Mouse (Mus musculus): ENCODE measurements around the gene Nsg1. TPM values are rescaled to one million over a fixed set of nuclear protein-coding genes. Genes with fewer than 3 reads are reported as not detected.

Nsg1 gene
- polyA plus RNA-seq (2012; rRNA removed): 1,023 and 1,122 TPM in 2 replicates

DNA sequence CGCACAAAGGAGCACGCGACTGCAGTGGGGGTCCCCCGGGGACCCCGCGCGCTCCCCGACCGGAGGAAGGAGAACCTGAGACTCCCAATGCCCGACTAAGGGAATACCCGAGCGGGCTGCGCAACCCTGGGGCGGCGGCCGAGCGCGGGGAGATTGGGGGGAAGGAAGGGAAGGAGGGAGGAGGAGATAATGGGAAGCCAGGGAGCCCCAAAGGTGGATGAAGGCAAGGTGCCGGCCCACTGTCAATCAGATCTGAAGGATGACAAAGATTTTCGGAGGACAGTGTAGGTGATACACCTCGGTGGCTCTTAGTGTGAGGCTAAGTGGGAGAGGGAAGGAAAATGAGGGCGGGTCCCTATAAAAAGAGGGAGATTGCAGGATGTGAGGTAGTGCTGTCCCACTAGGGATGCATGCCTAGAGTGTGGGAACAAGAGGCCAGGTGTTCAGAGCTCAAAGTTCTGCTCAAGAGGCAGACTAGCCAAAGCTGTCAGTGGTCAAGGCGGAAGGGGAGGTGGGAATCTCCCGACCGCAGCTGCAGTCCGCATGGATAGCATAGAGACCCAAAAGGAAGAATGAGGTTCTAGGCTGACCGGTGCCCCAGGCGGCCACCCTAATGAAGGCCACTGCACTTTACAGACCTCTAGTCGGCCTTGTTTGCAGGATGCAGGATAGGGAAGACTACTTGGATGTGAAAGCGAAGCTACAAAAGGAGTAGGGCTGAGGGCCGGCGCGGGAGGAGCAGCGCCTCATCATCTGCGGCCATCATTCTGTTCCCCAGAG is at the start of gene Nsg1:
Gene Nsg1, minus strand, starts transcription at position 274 of the 780 bp plus-strand sequence.
- TF ChIP-seq CTCF (IDR thresholded peaks at IDR 0.05; ENCODE audit: borderline replicate concordance, insufficient read depth, low read depth, low read length) (no peak), POLR2A (IDR thresholded peaks at IDR 0.05; ENCODE audit: borderline replicate concordance, insufficient read depth, low read length) (no peak)
- DNase-seq: peak in 1 of 2 experiments; percentile 46
- Histone ChIP-seq H3K4me3 (replicated peaks; ENCODE audit: insufficient read depth, low read depth, low read length) (peak within 1 kb of the TSS; percentile 82), H3K27me3 (ENCODE audit: control insufficient read depth, insufficient read depth, low read length) (no peaks in the 10 kb centered on the region), H3K27ac (ENCODE audit: insufficient read depth, low read length) (peak within 1 kb of the TSS; percentile 84), H3K4me1 (ENCODE audit: control insufficient read depth, insufficient read depth, low read length) (peaks cover 15% of the 10 kb centered on the region)
- WGBS: 14% methylated on average over 35 of the region's 35 CpGs

DNA sequence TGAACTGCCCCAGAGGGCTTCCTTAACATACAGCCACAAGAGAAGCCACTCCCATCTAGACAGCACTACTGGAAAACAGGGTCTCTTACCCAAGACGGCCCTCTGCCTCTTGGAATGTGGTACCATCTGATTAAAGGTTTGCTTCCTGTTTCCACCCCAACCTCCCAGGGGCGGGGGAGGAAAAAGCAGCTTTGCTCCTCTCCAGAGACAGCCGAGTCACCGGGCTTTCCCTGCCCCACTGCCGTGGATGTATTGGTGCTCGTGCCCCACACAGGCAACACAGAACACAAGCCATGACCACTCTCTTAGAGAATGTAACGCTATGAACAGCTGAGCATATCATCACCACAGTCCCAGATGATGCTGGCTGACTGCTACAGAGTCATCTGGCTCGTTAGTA is 49.3 kb upstream of the Nsg1 start:
- H3K27me3 ChIP-seq (ENCODE audit: control insufficient read depth, insufficient read depth, low read length): no peaks in the 10 kb centered on the region
- H3K4me3 ChIP-seq (replicated peaks; ENCODE audit: insufficient read depth, low read depth, low read length): no peak overlapping the region
- no peaks in the 10 kb centered on the region for H3K4me1 ChIP-seq (ENCODE audit: control insufficient read depth, insufficient read depth, low read length)
- no peak overlapping the region for H3K27ac ChIP-seq (ENCODE audit: insufficient read depth, low read length)
- no peak for TF ChIP-seq CTCF (IDR thresholded peaks at IDR 0.05; ENCODE audit: borderline replicate concordance, insufficient read depth, low read depth, low read length)
- no peak for TF ChIP-seq POLR2A (IDR thresholded peaks at IDR 0.05; ENCODE audit: borderline replicate concordance, insufficient read depth, low read length)
- WGBS: 81% methylated on average over 8 of the region's 8 CpGs
- DNase-seq: no peak

DNA sequence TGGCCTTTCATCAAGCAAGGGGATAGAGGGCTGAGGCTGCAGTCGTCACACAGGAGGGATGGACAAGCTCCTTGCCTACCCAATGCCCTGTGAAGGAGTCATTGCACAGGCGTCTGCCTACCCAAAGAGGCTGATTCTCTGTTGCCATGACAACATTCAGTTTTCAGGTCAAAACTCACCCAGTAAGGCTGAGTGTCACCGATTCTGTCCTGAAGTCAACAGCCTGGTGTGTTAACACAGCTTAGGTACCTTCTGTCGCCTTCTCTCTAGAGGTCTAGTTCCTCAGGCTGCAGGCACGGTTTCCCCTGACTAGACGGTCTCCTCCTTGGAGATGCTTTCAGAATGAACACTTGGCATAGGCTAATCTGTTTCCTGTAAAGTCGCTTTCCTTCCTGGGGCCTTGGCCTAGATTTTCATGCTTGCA is 45.6 kb upstream of the Nsg1 start:
- no peaks in the 10 kb centered on the region for H3K4me1 ChIP-seq (ENCODE audit: control insufficient read depth, insufficient read depth, low read length)
- H3K27ac ChIP-seq (ENCODE audit: insufficient read depth, low read length): no peak overlapping the region
- no peak overlapping the region for H3K4me3 ChIP-seq (replicated peaks; ENCODE audit: insufficient read depth, low read depth, low read length)
- DNase-seq: peak in 1 of 2 experiments; percentile 54
- H3K27me3 ChIP-seq (ENCODE audit: control insufficient read depth, insufficient read depth, low read length): no peaks in the 10 kb centered on the region
- no peak for TF ChIP-seq CTCF (IDR thresholded peaks at IDR 0.05; ENCODE audit: borderline replicate concordance, insufficient read depth, low read depth, low read length)
- no peak for TF ChIP-seq POLR2A (IDR thresholded peaks at IDR 0.05; ENCODE audit: borderline replicate concordance, insufficient read depth, low read length)
- 44% methylated on average over 7 of the region's 7 CpGs for WGBS

DNA sequence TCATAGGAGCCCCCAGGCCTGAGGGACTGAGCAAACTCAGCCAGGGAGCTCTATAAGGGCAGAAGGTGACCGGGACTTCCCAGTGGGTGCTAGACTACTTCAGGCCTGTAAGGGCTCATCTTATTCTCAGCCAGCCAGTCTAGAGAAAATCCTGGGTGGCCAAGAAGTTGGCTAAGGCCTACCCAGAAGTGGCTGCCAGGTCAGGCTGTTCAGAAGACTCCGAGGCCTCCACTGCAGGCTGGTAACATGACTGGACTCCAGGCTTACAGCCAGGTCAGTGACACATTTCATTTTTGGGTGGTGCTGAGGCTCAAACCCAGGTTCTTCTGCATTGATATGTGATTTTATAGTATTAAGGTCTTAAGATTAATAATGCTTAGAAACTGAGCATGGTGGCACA is 40.0 kb upstream of the Nsg1 start:
- Histone ChIP-seq H3K4me3 (replicated peaks; ENCODE audit: insufficient read depth, low read depth, low read length) (no peak overlapping the region), H3K27me3 (ENCODE audit: control insufficient read depth, insufficient read depth, low read length) (no peaks in the 10 kb centered on the region), H3K4me1 (ENCODE audit: control insufficient read depth, insufficient read depth, low read length) (no peaks in the 10 kb centered on the region), H3K27ac (ENCODE audit: insufficient read depth, low read length) (no peak overlapping the region)
- 50% methylated on average over 2 of the region's 2 CpGs for WGBS
- no peak for TF ChIP-seq CTCF (IDR thresholded peaks at IDR 0.05; ENCODE audit: borderline replicate concordance, insufficient read depth, low read depth, low read length)
- TF ChIP-seq POLR2A (IDR thresholded peaks at IDR 0.05; ENCODE audit: borderline replicate concordance, insufficient read depth, low read length): no peak
- no peak for DNase-seq

DNA sequence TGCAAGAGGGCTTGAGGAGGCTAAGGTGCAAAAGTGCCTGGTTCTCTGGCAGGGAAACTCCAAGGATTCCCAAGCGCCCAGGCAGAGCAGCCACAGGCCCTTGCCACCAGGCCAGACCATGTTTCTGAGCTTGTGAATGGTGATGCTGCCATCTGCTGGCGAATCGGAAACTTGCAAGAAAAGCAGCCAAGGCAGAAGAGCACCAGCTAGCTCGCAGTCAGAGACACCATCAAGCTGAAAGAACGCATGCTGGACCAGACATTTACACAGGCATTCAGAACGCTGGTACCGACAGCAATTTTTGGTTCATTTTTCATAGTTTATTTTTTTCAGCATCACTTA is 37.7 kb upstream of the Nsg1 start:
- DNase-seq: peak; percentile 82 to 91
- H3K27ac ChIP-seq (ENCODE audit: insufficient read depth, low read length): no peak overlapping the region
- no peaks in the 10 kb centered on the region for H3K27me3 ChIP-seq (ENCODE audit: control insufficient read depth, insufficient read depth, low read length)
- TF ChIP-seq CTCF (IDR thresholded peaks at IDR 0.05; ENCODE audit: borderline replicate concordance, insufficient read depth, low read depth, low read length) (peak; percentile 98), POLR2A (IDR thresholded peaks at IDR 0.05; ENCODE audit: borderline replicate concordance, insufficient read depth, low read length) (no peak)
- no peak overlapping the region for H3K4me3 ChIP-seq (replicated peaks; ENCODE audit: insufficient read depth, low read depth, low read length)
- 8% methylated on average over 7 of the region's 7 CpGs for WGBS
- H3K4me1 ChIP-seq (ENCODE audit: control insufficient read depth, insufficient read depth, low read length): no peaks in the 10 kb centered on the region

DNA sequence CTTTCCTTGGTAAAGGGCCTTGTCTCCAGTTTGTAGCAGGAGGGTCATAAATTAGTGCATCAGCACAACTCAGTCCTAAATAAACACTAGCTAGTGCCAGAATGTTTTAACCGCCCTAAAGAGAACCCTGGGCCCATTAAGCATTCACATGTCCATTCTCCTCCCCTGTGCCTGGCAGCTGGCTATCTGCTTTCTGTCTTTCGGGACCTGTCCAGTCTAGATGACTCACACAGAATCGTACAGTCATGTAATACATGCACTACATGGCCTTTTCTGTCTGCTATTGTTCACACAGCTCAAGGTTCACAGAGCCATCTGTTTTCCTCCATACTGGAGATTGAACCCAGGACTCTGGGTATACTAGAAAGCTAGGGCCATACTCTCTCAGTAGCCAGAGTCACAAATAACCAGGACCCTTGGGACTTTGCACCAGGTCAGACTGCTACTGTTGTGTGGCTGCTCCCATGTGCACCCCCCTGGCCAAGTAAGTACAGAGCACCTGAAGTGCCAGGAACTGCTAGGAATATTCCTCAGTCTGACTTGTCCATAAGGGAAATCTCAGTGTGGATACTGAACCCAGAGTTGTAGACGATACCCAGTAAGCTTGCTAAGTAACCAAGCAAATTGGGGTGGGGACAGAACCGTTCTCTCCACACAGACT is 37.2 kb upstream of the Nsg1 start:
- 75% methylated on average over 5 of the region's 5 CpGs for WGBS
- Histone ChIP-seq H3K4me3 (replicated peaks; ENCODE audit: insufficient read depth, low read depth, low read length) (no peak overlapping the region), H3K27me3 (ENCODE audit: control insufficient read depth, insufficient read depth, low read length) (no peaks in the 10 kb centered on the region), H3K27ac (ENCODE audit: insufficient read depth, low read length) (no peak overlapping the region), H3K4me1 (ENCODE audit: control insufficient read depth, insufficient read depth, low read length) (no peaks in the 10 kb centered on the region)
- DNase-seq: no peak
- no peak for TF ChIP-seq POLR2A (IDR thresholded peaks at IDR 0.05; ENCODE audit: borderline replicate concordance, insufficient read depth, low read length)
- no peak for TF ChIP-seq CTCF (IDR thresholded peaks at IDR 0.05; ENCODE audit: borderline replicate concordance, insufficient read depth, low read depth, low read length)

DNA sequence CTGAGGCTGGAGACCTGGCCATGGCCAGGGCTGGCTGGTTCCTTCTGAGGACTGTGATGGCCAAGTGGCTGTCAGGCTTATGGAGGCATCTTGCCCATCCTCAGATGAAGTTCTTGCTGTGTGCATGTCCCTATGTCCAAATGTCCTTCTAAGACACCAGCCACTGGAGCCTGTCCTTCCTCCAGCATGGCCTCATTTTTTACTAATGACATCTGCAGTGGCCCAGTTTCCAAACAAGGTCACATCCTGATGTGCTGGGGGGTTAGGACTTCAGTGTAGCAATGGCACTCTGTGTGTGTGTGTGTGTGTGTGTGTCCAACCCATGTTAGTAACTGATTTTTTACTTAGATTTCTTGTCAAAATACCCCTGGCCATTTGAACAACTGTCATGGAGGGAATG is 36.2 kb upstream of the Nsg1 start:
- no peaks in the 10 kb centered on the region for H3K27me3 ChIP-seq (ENCODE audit: control insufficient read depth, insufficient read depth, low read length)
- no peaks in the 10 kb centered on the region for H3K4me1 ChIP-seq (ENCODE audit: control insufficient read depth, insufficient read depth, low read length)
- no peak overlapping the region for H3K27ac ChIP-seq (ENCODE audit: insufficient read depth, low read length)
- no peak overlapping the region for H3K4me3 ChIP-seq (replicated peaks; ENCODE audit: insufficient read depth, low read depth, low read length)
- DNase-seq: no peak
- TF ChIP-seq CTCF (IDR thresholded peaks at IDR 0.05; ENCODE audit: borderline replicate concordance, insufficient read depth, low read depth, low read length): no peak
- TF ChIP-seq POLR2A (IDR thresholded peaks at IDR 0.05; ENCODE audit: borderline replicate concordance, insufficient read depth, low read length): no peak

DNA sequence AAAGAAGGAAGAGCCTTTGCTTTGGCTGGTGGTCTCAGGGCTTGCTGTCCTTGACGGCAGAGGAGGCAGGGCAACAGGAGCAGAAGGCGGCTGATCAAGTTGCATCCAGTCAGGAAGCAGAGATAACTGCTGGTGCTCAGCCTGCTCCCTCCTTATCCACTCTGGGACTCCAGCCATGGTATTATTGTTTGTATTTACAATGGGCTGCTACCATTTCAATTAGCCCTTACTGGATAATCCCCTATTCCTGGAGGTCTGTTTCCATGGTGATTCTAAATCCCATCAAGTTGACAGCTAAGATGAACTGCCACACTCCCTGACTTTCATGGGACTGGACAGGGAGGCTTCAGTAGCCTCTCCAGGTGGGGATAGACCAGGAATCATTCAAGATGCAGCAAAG is 35.2 kb upstream of the Nsg1 start:
- 30% methylated on average over 2 of the region's 2 CpGs for WGBS

More for the DNA sequence above, 35.2 kb upstream of the Nsg1 start:
- DNase-seq: no peak
- Histone ChIP-seq H3K4me3 (replicated peaks; ENCODE audit: insufficient read depth, low read depth, low read length) (no peak overlapping the region), H3K4me1 (ENCODE audit: control insufficient read depth, insufficient read depth, low read length) (no peaks in the 10 kb centered on the region), H3K27ac (ENCODE audit: insufficient read depth, low read length) (no peak overlapping the region), H3K27me3 (ENCODE audit: control insufficient read depth, insufficient read depth, low read length) (no peaks in the 10 kb centered on the region)
- TF ChIP-seq POLR2A (IDR thresholded peaks at IDR 0.05; ENCODE audit: borderline replicate concordance, insufficient read depth, low read length): no peak
- TF ChIP-seq CTCF (IDR thresholded peaks at IDR 0.05; ENCODE audit: borderline replicate concordance, insufficient read depth, low read depth, low read length): no peak

All from cerebellum, adult 2 months (tissue).